ENCODE assay signal across 10 mouse cellular contexts in the genomic region with DNA sequence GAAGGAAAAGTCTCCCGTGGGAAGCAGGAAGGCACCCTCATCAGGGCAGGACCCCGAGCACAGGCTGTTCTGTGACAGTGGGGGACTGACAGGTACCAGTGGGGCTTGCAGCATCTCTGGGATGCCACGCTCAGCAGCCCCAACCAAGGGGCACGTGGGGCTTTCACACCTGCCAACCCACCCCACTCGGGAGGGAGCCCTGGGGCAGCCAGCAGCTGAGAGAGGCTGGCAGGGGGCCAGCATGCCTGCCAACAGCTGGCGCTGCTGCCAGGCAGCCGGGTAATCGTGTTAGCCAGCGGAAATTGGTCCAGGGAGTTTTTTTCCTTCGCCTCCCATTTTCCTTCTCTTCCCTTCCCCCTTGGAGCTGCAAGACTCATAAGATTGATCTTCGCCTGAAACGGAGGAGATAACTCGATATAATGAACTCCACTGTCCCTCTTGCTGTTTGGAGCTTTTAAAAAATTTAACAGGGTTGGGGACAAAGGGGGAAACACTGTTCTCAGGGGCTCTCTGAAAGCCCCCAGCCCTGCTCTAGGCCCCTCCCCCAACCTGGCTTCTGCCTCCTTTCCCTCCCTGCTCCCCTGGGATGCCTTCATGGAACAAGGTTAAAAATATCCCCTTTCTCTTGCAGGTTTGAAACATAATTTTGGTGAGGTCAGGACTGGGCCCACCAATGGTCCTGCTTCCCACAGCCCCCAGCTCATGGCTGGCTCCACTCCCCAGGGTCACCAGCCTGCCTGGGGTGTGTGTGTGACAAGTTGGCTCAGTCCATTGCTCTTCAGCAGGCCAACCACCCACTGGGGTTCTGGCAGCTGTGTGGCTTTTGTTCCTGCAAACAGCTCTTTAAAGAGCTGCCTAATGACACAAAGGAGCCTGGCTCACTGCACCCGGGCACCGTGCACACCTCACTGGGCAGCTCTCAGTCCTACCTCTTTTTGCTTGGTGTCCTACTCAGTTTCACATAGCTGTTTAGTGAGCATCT.
DNase-seq lines count a peak whose midpoint lies in the region; ATAC-seq lines count a peak whose summit lies in the region.
"Had no signal": no experiment of that assay in that cellular context is flagged by ENCODE, and none has a peak within 500 bp of the region (broad histone marks: within the 10 kb centered on the region; RNA-seq: fewer than 3 reads in every experiment).

No protein-coding gene starts in this region.

- 55% methylated on average over 15 of the region's 15 CpGs for WGBS in kidney, embryonic 16.5 days

- H3K27ac ChIP-seq in kidney, embryonic 16.5 days (ENCODE audit: low read length): no peak overlapping the region

- H3K4me3 ChIP-seq in kidney, embryonic 16.5 days (ENCODE audit: low read length): no peak overlapping the region
- H3K4me3 ChIP-seq: megakaryocyte, embryonic 14.5 days had no signal

- H3K9ac ChIP-seq in kidney, embryonic 16.5 days (replicated peaks; ENCODE audit: low read length): no peak overlapping the region

- no peak for ATAC-seq in kidney, embryonic 16.5 days (ENCODE audit: low FRiP score, low TSS enrichment)

- H3K4me2 ChIP-seq in kidney, embryonic 16.5 days (replicated peaks; ENCODE audit: low read depth, low read length): no peak overlapping the region

- peak; percentile 37 for DNase-seq in kidney, adult 18-20 months
- peak; percentile 76 for DNase-seq in adrenal gland, postnatal 14 days
- DNase-seq in gastrocnemius, adult 8-10 months (ENCODE audit: low spot score in 2 of 2): peak; percentile 32 to 62
- peak; percentile 28 to 36 for DNase-seq in kidney, postnatal 4 days
- DNase-seq in retina, postnatal 1 day: peak; percentile 81
- no peak for DNase-seq in testis, postnatal 14 days (ENCODE audit: low spot score)
- no peak for DNase-seq in yolk sac, embryonic 10.5 days (ENCODE audit: low spot score)

- H3K36me3 ChIP-seq in kidney, embryonic 16.5 days (ENCODE audit: insufficient read depth, low read length): no peaks in the 10 kb centered on the region
- H3K36me3 ChIP-seq: G1E had no signal

- no peaks in the 10 kb centered on the region for H3K4me1 ChIP-seq in kidney, embryonic 16.5 days (ENCODE audit: insufficient read depth, low read length)
- H3K4me1 ChIP-seq: megakaryocyte, embryonic 14.5 days had no signal

- no peaks in the 10 kb centered on the region for H3K9me3 ChIP-seq in kidney, embryonic 16.5 days (ENCODE audit: low read length)
- H3K9me3 ChIP-seq: G1E had no signal

- no peaks in the 10 kb centered on the region for H3K27me3 ChIP-seq in kidney, embryonic 16.5 days (ENCODE audit: insufficient read depth, low read length)

Comparison
In these comparisons a context has a peak if more than half of its experiments do, and no peak if none do; other contexts are left out.
1. DNase-seq: peak in kidney, adult 18-20 months (single experiment), adrenal gland, postnatal 14 days (single experiment), gastrocnemius, adult 8-10 months (2 of 2), kidney, postnatal 4 days (2 of 2) and retina, postnatal 1 day (single experiment); none in testis, postnatal 14 days (single experiment) and yolk sac, embryonic 10.5 days (single experiment).